Mouse (Mus musculus): Measurements from ENCODE around the gene Plgrkt. TPM values are rescaled to one million over a fixed set of nuclear protein-coding genes. Genes with fewer than 3 reads are reported as not detected.

The Plgrkt gene
- total and polyA plus RNA-seq, 2 experiments from 2014 or later: 27.9 to 58.7 TPM

- 6% methylated on average over 30 of the region's 31 CpGs for WGBS
- no peak within 1 kb of the TSS for H3K9ac ChIP-seq (replicated peaks; ENCODE audit: low read length)
- H3K4me2 ChIP-seq (ENCODE audit: low read depth, low read length): peak within 1 kb of the TSS; percentile 69
- H3K4me1 ChIP-seq (ENCODE audit: insufficient read depth, low read length): no peaks in the 10 kb centered on the region; the same call in 1 of the 2 replicates
- no peaks in the 10 kb centered on the region for H3K9me3 ChIP-seq (ENCODE audit: low read length)
- no peak within 1 kb of the TSS for H3K27ac ChIP-seq
- DNase-seq (ENCODE audit: low spot score) (peak; percentile 44), ATAC-seq (peak; percentile 87)
- TF ChIP-seq CTCF (IDR thresholded peaks at IDR 0.05; ENCODE audit: low read depth): no peak
- no peaks in the 10 kb centered on the region for H3K27me3 ChIP-seq (ENCODE audit: insufficient read depth, low read length)
- H3K36me3 ChIP-seq (ENCODE audit: insufficient read depth, low read length): no peaks in the 10 kb centered on the region
- peak within 1 kb of the TSS; percentile 35 for H3K4me3 ChIP-seq (ENCODE audit: low read length)
Measured at GRCm38 (mm10) chr19:29325053-29325851, 41.9 kb downstream of the Plgrkt start, which contains the start of gene Insl6. TSS of gene Insl6 (minus strand) at chr19:29325356.

GRCm38 (mm10) chr19:29323416-29324049 is 43.7 kb downstream of the Plgrkt start:
- no peak for TF ChIP-seq CTCF (IDR thresholded peaks at IDR 0.05; ENCODE audit: low read depth)
- Histone ChIP-seq H3K4me1 (ENCODE audit: insufficient read depth, low read length) (no peaks in the 10 kb centered on the region; the same call in 1 of the 2 replicates), H3K36me3 (ENCODE audit: insufficient read depth, low read length) (no peaks in the 10 kb centered on the region), H3K9ac (replicated peaks; ENCODE audit: low read length) (no peak overlapping the region), H3K4me2 (ENCODE audit: low read depth, low read length) (no peak overlapping the region), H3K27me3 (ENCODE audit: insufficient read depth, low read length) (no peaks in the 10 kb centered on the region), H3K9me3 (ENCODE audit: low read length) (no peaks in the 10 kb centered on the region), H3K4me3 (ENCODE audit: low read length) (no peak overlapping the region), H3K27ac (no peak overlapping the region)
- DNase-seq (ENCODE audit: low spot score) (no peak), ATAC-seq (no peak)
- WGBS: 79% methylated on average over 8 of the region's 8 CpGs

- Histone ChIP-seq H3K36me3 (ENCODE audit: insufficient read depth, low read length) (peaks cover 16% of the 10 kb centered on the region; the same call in 1 of the 2 replicates), H3K9ac (replicated peaks; ENCODE audit: low read length) (no peak overlapping the region), H3K4me2 (ENCODE audit: low read depth, low read length) (no peak overlapping the region), H3K4me1 (ENCODE audit: insufficient read depth, low read length) (no peaks in the 10 kb centered on the region), H3K27me3 (ENCODE audit: insufficient read depth, low read length) (no peaks in the 10 kb centered on the region), H3K9me3 (ENCODE audit: low read length) (peaks cover 11% of the 10 kb centered on the region; the same call in 1 of the 2 replicates), H3K27ac (no peak overlapping the region), H3K4me3 (ENCODE audit: low read length) (no peak overlapping the region)
- no peak for ATAC-seq
- 32% methylated on average over 7 of the region's 7 CpGs for WGBS
- TF ChIP-seq CTCF (IDR thresholded peaks at IDR 0.05; ENCODE audit: low read depth): no peak
- no peak for DNase-seq (ENCODE audit: low spot score)
Measured at GRCm38 (mm10) chr19:29312661-29313060, 54.5 kb downstream of the Plgrkt start.

DNA sequence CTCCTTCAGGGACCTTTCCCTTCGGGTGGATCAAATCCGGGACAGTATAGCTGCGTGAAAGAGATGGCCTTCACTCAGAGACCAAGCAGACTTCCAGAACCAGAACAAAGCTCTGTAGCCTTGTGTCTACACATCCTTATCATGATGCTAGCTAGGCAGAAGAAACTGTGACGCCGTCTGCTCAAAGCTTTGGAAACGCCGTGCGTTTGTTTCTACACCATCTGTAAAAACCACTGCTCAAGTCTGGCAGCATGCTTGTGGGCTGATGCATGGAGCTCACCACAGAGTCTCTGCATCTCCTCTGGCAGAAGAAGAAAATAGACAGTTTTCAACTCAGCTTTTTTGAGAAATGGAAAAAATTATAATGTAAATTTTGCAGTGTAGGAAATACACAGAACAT is 55.4 kb downstream of the Plgrkt start:
- H3K36me3 ChIP-seq (ENCODE audit: insufficient read depth, low read length): peaks cover 16% of the 10 kb centered on the region; the same call in 1 of the 2 replicates
- no peak overlapping the region for H3K9ac ChIP-seq (replicated peaks; ENCODE audit: low read length)
- ATAC-seq (no peak), DNase-seq (ENCODE audit: low spot score) (no peak)
- H3K4me3 ChIP-seq (ENCODE audit: low read length): no peak overlapping the region
- no peaks in the 10 kb centered on the region for H3K27me3 ChIP-seq (ENCODE audit: insufficient read depth, low read length)
- WGBS: 91% methylated on average over 8 of the region's 8 CpGs
- TF ChIP-seq CTCF (IDR thresholded peaks at IDR 0.05; ENCODE audit: low read depth): no peak
- no peaks in the 10 kb centered on the region for H3K4me1 ChIP-seq (ENCODE audit: insufficient read depth, low read length)
- H3K27ac ChIP-seq: no peak overlapping the region
- H3K4me2 ChIP-seq (ENCODE audit: low read depth, low read length): no peak overlapping the region
- H3K9me3 ChIP-seq (ENCODE audit: low read length): peaks cover 11% of the 10 kb centered on the region; the same call in 1 of the 2 replicates

GRCm38 (mm10) chr19:29308832-29309231 is 58.4 kb downstream of the Plgrkt start:
- DNase-seq (ENCODE audit: low spot score) (no peak), ATAC-seq (no peak)
- Histone ChIP-seq H3K9me3 (ENCODE audit: low read length) (no peaks in the 10 kb centered on the region), H3K27ac (no peak overlapping the region), H3K4me3 (ENCODE audit: low read length) (no peak overlapping the region), H3K36me3 (ENCODE audit: insufficient read depth, low read length) (peaks cover 15% of the 10 kb centered on the region; the same call in 1 of the 2 replicates), H3K4me1 (ENCODE audit: insufficient read depth, low read length) (no peaks in the 10 kb centered on the region), H3K4me2 (ENCODE audit: low read depth, low read length) (no peak overlapping the region), H3K27me3 (ENCODE audit: insufficient read depth, low read length) (no peaks in the 10 kb centered on the region), H3K9ac (replicated peaks; ENCODE audit: low read length) (no peak overlapping the region)
- no peak for TF ChIP-seq CTCF (IDR thresholded peaks at IDR 0.05; ENCODE audit: low read depth)

DNA sequence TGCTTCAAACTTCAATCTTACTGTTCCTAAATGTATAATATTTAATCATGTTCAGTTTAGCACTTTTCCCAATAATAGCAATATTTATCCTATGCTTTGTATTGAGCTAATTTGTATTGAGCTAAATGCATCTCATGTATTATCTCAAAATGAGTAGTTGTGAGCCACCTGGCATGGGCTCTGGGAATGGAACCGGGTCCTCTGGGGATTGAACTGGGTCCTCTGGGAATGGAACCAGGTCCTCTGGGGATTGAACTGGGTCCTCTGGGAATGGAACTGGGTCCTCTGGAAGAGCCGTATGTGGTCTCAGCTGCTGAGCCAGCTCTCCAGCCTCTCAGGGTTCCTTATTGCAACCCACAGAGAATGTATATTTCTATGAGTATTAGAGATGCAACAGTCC is 65.1 kb downstream of the Plgrkt start:
- Histone ChIP-seq H3K9ac (replicated peaks; ENCODE audit: low read length) (no peak overlapping the region), H3K27me3 (ENCODE audit: insufficient read depth, low read length) (no peaks in the 10 kb centered on the region), H3K4me1 (ENCODE audit: insufficient read depth, low read length) (no peaks in the 10 kb centered on the region), H3K9me3 (ENCODE audit: low read length) (no peaks in the 10 kb centered on the region), H3K27ac (no peak overlapping the region), H3K4me3 (ENCODE audit: low read length) (no peak overlapping the region), H3K4me2 (ENCODE audit: low read depth, low read length) (no peak overlapping the region), H3K36me3 (ENCODE audit: insufficient read depth, low read length) (peaks cover 26% of the 10 kb centered on the region)
- no peak for ATAC-seq
- 87% methylated on average over 2 of the region's 2 CpGs for WGBS
- DNase-seq (ENCODE audit: low spot score): no peak
- TF ChIP-seq CTCF (IDR thresholded peaks at IDR 0.05; ENCODE audit: low read depth): no peak
